Mouse (Mus musculus) 3T3-L1 (cell line): ENCODE measurements around the gene Igsf3.

ENCODE experiments used
- DNase-seq: peaks from one replicate; pipeline ENCODE4 v3.0.0-alpha.2; 2015; ENCODE audit warnings: low read depth, low spot score

Gene Igsf3

DNA sequence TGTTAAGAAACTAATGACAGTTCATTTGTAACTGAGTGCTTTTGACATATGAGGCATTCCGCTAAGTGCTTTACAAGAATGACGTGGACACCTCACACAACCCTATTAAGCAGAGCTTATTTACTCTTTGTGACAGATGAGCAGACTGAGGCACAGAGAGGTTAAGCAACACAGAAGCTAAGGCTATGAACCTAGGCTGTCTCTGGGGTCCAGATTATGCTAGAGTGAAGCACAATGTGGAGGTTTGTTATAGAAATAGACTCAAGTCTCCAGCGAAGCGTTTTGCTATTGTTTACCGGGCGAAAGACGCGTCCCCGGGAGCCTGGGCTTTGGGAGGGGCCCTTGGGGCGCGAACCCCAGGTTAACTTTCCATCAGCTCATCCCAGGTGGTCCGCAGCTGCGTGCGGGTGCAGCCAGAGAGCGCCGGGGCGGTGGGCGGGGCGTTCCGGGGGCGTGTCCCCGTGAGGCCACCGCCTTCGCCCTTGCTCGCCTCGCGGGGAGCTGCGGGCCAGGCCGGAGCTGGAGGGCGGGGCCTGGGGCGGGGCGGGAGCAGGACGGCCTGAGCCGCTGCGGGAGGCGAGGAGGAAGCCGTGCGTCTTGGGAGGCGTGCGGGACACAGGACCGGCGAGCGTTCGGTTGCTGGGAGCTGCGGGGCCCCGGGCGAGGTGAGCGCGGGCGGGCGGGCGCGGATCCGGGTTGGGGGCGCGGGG lies at the start of gene Igsf3:
Igsf3 (plus strand) TSS at position 546 of the 710 bp plus-strand sequence.
- DNase-seq: peak; percentile 57

DNA sequence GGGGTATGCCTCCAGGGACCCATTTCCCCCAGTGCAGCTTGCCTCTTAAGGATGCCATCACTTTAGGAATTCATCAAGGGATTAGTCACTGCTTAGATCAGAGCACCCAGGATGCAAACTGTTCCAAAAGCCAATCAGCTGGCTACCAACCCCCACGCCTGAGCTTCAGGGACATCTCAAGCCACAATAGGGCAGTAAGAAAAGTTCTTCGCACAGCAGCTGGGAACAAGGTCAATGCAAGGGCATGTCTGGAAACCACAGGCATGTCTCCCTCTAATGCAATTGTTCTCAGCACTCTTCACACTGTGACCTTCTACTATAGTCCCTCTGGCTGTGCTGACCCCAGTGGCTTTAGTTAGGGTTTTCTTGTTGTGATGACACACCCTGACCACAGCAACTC lies 49.6 kb upstream of the Igsf3 start:
- DNase-seq: peak; percentile 61

DNA sequence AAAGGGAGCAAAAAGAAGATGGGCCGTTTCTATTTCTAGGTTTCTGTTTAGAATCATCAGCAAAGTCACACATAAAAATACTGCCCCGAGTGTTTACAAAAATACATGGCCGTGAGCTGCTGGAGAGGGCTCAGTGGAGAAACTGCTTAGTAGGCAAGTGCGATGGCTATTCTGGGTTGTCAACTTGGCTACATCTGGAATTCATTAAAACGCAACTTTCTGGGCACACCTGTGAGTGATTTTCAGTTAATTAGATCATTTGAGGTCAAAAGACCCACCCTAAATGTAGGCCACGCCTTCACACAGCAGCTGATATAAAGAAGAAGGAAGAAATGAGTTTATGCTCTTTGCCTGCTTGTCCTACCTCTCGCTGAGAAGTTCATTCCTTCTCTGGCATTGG lies 48.3 kb upstream of the Igsf3 start:
- DNase-seq: no peak

DNA sequence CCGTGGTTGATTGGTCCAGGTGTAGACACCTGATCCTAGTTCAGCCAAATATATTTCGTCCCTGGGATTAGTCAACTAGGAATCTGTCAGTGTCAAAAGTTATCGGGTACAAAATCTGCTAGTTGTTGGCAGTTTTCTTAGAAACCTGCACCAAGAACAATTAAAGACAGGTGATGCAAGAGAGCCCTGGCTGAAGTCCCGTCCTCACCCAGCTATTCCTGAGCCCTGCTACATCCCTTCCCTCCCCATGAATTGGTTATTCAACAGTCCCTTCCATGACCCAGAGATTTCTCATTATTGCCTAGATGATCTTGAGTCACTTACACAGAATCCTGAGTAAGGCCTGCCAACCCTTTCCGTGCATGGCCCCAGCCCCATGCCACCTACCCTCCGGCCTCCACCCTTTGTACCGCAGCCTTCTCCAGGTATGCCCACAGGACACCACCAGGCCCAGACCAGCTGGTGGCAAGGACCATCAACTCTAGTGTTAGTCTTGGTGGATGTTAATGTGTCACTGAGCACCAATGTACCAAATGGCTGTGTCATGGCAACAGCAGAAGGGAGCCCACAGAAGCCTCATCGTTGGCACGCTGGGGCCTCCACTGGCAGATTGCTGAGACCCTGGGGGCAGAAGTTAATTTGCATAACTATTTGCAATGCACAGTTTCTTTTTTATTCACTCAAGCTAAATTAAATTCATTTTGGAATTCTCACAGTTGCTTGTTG lies 33.5 kb upstream of the Igsf3 start:
- DNase-seq: no peak

DNA sequence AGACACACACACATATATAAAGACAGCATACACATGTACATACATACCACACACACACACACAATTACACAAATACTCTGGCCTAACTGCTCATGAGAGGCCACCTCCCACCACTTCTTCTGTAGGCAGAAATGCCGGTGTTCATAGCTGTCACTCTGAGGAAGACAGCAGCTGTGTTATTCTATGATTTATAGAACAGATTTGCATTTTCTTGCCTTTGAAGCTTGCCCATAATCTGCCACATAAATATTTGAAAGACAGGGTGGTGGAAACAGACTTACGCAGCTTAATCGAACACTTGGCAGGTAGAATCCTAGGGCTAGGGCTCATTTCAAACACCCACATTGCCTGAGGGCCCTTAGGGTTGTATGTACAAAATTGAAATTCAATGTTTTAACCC lies 32.6 kb upstream of the Igsf3 start:
- no peak for DNase-seq

DNA sequence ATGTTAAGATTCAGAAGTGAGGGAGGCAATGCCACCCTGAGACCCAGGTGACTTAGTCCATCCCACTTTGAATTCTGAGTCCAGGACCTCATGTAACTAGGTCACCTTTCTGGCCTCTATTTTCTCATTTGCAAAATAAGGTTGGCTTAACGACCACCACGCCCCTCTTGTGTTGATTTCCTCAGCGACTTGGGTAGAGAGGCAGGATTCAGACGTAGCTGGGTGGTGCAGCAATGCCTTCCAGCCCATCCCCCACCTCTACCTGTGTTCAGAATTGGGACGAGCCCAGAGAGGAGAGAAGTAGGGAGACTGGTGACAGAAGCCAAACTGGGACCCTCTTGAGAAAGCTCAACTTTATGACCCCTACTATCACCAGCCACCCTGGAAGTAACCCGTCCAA lies 31.6 kb upstream of the Igsf3 start:
- no peak for DNase-seq

DNA sequence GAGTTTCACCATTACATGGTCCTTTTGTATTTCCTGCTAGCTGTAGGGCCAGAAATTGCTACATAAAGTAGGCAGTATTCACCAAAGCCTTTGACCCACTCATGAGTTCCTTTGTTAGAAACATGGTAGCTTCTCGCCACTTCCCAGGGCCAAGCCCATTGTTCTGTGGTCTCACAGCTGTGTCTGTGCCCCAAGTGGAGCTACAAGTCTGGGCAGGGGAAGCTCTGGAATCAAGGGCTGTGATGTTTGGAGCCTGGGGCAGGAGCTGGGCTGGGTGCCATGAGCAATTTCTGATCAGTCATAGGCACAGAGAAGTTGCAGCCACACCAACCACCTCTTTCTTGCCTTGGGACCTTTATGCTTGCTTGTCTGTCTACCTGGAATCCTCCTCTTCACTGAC lies 30.1 kb upstream of the Igsf3 start:
- no peak for DNase-seq

DNA sequence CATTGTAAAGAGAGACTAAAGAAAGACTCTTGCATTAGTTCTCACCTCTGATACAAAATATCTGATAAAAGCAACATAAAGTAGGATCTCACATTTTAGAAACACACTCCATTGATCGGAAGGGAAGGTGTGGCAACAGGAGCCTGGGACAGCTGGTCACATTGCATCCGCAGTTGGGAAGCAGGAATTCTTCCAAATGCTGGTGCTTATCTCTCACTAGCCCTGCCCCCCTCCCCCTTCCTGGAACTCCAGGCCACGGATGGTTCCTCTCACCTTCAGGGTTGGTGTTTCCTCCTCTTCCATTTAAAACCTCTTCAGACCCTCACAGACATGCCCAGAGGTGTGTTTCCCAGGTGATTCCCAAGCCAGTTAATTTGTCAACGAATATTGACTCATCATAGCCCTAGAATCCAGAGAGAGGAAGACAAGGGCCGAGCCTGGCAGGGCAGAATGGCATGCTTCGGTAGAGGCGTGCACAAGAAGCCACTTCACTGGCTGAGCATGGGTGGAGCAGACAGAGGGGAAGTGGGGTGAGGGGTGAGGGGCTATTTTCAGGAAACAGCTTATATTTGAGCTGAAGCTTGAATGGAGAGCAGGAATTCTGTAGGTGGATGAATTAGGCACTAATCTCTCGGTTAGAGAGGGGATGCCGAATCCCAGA lies 28.3 kb upstream of the Igsf3 start:
- no peak for DNase-seq

DNA sequence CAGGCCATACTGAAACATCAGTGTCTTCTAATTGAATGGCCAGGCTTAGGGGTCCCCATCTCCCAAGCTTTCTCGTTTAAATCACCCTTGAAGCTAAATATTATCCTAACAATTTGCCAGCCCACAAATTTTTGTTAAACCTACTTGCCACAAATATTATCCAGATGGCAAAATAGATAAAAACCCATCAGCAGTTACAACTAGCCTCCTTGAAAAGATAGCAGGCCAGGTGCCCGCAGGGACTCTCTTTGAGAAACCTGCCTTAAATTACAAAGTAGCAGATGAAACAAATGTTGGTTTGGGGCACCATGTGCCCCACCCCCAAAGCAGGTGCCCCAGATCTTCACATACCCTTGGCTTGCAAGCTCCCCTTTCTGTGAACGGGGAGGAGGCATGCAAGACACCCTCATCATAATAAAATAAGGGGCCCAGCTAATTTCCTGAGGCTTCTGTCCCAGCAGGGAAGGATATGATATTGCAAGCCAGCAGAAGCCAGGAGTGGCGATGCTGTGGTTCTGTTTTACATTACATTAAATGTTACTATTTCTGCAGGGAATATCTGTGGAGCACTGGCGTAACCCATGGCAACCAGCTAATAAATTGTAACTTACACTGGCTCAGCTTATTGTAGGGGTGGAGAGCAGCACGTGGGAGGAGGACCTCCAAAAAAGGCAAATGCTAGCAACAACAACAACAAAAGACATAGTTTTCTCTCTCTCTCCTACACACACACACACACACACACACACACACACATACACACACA lies 27.2 kb upstream of the Igsf3 start:
- DNase-seq: no peak

DNA sequence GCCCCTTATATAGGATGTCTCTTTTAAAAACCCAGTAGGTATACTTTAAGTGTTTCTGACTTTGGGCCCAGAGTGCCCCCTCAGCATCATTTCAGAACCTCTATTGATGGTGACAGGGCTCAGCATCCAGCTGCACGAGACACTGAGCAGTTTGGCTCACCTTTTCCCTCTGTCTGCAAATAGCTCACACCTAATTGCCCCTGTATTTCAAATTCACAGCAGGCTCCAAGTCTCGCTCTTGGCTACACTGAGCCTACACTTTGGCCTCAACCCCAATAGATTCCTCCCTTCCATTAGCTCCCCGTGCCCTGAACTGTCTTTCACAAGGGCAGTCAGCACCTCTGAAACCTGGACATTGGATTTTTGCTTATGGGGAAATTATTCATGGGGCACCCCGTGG lies 26.5 kb upstream of the Igsf3 start:
- no peak for DNase-seq

DNA sequence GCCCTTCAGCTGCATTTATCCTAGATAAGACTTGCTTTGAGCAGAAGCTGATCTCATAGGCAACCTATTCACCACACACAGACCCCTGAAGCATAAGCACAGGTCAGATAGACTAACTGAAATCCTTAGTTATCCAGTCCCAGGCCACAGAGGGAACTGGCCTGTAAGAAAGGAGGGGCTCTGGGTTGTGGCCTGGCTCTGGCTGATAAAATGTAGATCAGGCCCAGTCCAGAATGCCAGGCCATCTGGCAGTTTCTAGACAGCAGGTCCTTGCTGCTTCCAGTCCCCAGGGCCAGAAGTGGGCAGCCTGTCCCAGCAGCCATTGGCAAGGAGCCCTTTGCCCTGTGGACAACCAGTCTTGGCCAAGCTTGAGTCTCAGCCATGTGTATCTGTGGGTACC lies 22.4 kb upstream of the Igsf3 start:
- DNase-seq: no peak

DNA sequence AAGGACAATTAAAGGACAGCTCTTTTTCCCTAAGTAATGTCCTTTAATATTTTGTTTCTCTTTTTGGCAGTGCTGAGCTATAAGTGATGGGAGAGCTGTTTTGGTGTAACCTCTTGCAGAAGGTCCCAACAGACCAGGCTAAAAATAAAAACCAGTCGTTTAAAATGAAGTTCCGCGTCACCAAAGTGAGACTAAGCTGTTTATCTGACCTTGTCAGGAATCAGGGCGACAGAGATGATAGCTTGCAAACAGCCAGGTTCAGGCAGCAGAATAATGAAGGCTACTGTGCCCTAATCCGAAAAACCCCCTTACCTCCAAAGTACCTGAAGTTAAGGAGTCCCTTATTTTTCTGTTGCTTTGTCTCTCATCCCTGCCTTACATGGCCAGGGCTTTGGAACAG lies 21.2 kb upstream of the Igsf3 start:
- DNase-seq: no peak

DNA sequence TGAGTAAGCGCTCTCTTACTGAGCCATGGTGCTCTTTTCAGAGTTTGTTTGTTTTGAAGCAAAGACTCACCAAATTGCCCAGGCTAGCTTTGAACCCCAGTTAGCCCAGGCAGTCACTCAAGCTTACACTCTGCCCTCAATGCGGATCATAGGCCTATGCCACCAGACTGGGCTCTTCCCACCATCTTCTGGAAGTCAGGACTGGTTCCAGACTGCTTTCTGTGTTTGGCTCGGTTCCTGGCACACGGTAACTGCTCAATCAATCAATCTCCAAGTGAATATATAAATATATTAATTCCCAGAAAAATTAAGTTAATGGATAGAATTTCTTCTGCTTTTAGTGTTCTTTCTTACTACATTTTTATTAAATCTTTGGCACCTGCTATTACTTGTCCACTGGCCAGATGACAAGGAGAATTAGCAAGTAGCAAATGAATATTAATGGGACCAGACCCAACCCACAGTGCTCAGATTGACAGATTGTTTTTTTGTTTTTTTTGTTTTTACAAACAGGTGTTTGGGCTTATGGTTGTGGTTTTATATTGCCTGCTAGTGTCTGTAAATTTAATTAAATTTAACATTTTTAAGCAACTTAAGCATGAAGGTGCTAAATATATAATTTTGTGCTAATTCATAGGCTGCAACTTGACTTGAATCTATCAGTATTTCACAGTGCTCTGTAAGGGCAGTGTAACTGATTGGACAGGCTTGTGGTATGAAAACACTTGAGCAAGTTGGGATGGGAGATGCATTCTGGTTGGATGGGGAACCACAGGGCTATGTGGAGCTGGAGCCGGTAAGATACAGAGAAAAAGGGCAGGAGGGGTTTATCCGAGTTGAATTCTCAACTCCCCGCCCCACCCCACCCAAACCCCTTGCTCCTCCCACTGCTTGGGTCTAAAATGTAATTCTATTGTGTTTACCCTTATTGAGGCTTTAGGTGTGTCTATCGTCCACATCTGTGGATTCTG lies 20.0 kb upstream of the Igsf3 start:
- DNase-seq: no peak

DNA sequence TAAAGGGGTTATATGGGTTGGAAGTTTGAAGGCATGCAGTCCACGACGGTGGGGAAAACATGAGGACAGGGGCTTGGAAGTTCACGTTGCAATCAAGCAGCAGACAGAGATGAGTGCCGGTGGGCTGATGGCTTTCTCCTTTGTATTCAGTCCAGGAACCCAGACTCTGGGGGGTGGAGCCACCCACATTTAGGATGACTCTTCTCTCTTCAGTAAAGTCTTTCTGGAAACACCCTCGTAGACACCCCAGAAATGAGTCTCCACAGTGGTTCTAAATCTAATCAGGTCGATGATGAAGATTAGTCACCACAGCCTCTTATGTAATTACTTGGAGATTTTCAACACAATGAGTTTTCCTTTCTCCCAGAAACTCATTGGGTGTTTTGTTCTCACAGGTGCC lies 16.1 kb upstream of the Igsf3 start:
- no peak for DNase-seq

DNA sequence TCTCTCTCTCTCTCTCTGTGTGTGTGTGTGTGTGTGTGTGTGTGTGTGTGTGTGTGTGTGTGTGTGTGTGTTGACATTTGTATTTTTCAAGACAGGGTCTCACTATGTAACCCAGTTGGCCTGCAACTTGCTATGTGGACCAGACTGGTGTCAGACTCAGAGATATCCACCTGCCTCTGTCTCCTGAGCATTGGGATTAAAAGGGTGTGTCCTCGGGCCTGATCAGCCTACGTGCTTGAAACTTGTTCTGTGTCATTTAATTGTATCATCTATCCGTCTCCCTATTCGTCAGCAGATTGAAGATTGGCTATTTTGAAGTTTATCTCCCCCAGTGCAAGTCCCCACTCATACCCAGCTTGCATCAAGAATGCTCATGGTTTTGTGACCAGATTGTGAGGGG lies 14.5 kb upstream of the Igsf3 start:
- DNase-seq: no peak

DNA sequence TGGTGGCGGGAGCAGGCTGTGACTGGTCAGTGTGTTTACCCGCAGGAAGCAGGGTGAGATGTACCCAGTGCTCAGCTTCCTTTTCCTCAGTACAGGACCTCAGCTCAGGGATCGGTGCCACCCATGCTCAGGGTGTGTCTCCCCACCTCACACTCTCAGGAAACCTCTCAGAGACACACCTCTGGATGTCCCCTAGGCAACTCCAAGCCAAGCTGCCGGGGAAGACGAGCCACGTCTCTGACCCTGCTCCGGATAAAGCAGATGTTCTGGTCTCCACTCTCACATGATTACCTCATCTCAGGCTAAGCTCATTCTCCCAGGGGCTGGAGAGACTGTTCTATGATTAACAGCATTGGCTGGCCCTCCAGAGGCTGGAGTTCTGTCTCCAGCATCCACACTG lies 13.3 kb upstream of the Igsf3 start:
- DNase-seq: no peak

DNA sequence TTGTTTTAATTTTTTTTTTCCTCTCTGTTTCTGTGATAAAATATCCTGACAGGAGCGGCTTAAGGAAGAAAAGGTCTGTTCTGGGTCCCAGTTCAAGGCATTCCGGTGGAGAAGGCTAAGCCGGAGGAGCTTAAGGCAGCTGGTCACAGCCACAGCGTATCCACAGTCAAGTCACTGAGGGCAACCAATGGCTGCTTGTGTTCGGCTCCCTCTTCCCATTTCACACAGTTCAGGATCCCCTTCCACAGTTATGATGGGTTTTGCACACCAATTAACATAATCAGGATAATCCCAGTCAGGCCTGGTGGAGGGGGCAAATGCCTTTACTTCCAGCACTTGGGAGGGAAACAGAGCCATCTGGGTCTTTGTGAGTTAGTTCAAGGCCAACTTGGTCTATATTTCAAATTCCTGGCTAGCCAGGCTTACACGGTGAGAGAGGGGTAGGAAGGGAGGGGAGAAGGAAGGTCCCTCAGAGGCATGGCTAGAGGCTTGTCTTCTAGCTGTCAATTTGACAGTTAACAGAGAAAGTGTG lies 11.7 kb upstream of the Igsf3 start:
- DNase-seq: no peak

DNA sequence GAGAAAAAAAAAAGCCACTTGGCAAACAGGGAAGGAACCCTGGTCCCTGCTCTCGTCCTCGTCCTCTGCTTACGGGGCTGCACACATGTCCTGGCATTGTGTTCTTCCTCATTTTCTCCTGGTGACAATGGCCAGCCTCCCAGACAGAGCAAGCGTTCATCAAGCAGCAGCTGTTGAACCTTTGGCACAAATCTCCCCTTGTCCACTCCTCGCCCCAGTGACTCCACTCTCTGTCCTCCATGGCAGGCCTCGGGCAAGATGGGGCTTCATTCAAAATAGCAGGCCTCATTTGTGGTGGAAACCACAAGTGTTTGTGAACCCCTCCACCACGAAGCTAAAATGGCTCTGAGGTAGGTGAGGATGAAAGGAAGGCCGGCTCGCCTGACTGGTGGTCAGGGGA lies 11.0 kb upstream of the Igsf3 start:
- DNase-seq: no peak

DNA sequence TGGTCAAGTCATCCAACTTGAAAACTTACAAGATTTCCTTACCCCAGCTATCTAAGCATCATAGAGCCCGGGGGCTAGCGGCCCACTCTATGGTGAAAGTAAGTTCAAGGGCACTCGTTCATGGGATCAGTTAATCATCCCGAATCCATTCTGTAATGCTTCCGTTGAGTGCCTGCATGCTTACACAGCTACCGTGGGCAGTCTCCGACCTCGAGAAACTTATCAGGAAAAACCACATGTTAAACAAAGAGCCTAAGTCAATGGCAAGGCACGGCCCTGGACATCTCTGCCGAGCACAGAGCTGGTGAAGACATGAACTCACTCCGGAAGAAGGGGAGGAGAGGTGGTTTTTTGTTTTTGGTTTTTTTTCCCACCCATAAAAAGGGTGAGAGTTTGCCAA lies 9.5 kb upstream of the Igsf3 start:
- no peak for DNase-seq

DNA sequence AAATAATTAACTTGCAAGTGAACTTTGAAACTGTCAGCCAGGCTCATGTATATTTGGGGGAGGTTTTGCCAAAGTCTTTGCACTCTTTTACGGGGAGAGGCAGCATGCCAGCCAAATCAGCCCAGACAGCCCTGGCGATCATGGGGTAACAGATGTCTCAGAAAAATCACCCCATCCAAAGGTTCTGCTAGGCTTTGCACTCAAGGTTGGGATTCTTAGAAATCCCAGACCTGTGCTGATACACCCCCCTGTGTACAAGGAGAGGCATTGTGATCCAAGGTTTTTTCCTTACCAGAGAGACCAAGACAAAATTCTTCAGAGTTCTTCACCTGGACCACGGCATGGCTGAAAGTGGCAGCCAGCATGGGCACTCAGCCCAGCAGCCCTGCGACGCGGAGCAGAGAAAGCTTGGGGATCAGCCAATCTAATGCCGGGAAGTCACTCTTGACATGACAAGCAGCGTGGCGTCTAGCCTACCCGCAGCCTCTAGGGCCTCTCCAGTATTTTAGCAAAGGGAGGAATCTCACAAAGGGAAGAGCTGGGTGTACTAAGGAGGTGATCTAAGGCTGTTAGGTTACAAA lies 7.5 kb upstream of the Igsf3 start:
- peak; percentile 4 for DNase-seq
